Mouse (Mus musculus): ENCODE data around the gene Hist1h1e.

DNA sequence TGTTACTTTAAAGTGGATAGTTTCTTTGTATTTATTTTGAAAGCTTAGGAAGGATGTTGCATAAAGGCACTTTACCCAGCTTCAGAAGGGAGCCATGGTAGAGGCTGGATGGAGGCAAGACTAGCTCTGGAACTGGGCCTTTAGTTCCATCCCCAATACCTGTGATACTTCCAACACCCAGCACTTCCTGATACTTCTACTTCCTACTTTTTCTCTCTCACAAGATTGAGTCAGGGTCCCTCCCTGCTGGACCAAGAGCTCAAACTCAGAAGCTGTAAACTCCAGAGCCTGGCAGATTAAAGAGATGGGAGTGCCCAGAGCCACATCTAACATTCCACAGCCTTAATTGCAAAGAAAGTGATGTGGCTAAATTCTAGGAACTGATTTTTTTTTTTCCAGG lies 38.0 kb downstream of the Hist1h1e start:
- no peak for TF ChIP-seq CTCF (IDR thresholded peaks at IDR 0.05; ENCODE audit: control insufficient read depth, insufficient read depth, low read length)
- no peak for TF ChIP-seq POLR2A (IDR thresholded peaks at IDR 0.05; ENCODE audit: borderline replicate concordance, control insufficient read depth, low read depth, low read length)

All from bone marrow, adult 2 months (tissue).